Mouse (Mus musculus): ENCODE data around the gene Lcp1.

The Lcp1 gene

DNA sequence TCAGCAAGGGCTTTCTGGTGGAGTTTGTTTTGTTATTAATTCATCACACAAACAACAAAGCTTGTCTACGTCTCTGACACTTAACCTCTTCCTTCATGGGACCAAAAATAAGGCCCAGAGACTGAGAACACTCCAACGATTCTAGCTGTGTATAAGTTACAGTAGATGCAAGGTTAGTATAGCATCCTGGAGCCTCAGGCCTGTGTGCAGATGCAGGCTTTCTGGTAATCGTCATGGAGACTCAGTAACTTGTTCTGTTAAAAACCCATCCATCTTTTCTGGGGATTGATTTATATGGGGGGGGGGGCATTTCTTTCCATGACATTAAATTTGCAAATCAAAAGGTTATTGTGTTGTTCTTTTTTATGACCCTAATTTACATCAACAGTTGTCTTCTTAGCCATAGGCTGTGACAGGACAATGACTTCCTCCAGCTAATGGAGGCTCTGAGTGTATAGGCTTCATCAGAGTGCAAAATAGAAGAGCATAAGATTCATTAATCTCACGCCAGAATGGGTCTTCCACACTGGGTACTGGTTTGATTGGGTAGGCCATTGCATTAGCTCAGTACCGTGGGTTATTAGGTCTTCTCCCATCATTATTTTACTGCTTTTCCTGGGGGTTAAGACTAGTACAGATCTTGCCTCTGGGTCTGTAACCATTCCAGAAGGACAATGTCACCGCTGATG lies 74.6 kb downstream of the Lcp1 start:
- DNase-seq (ENCODE audit: low spot score in 2 of 2): no peak

DNA sequence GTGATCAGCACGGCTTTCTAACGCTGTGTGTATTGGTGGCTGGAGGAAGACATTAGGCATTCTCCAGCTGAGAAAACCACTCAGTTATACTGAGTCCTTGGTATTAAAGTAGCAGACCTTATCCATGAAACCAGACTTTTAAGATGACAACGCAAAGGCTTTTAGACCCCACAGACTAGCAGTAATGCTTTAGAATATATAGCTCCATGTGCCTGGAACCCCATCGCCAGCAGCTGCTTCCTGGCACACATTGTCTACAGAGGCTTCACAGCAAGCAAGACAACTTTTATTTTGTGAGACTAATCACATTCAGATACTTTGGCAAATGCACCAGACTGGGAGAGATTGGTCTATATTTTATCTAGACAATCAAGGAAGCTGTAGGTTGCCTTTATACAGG lies 75.4 kb downstream of the Lcp1 start:
- no peak for DNase-seq (ENCODE audit: low spot score in 2 of 2)

DNA sequence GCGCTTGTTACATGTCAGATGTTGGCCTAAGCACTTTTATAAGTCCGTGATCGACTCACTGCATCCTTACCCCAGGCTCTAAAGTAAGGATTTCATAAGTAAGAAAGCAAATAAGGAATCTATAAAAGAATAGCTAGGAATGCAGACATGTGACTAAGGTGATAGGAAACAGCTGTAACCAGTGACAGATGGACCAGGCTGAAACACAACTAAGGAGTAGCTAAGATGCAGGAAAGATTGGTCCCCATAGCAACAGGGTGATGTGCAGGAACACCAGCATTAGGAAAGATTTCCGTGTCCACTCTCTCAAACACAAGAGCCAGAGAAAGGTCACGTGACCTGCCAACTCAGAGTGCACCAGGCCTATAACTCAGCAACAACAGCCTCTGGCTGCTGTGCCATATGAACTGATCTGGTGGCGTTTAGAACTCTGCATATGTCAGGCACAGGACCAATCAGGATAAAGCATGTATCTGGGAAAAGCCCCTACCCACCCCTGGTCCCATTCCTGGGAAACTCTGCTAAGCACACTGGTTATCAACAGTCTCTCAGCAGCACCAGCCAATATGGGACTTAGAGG lies 77.8 kb downstream of the Lcp1 start:
- DNase-seq (ENCODE audit: low spot score in 2 of 2): no peak

DNA sequence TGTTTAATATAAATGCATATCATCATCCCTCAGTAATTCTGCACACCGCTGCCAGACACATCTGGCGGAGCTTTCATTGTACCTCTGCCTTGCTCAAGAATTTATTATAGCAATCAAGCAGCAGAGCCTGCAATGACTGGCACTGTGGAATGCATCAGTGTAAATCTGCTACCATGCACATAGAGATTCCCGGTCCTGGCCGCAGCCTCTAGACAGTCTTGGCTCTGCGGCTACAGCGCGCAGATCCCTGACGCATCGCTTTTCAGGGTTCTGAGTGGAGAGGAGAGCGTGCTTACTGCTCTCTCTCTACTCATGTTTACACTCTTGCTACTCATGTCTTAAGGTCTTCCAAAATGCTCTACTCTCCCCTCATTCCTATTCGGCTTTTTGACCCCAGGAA lies 82.9 kb downstream of the Lcp1 start:
- no peak for DNase-seq (ENCODE audit: low spot score in 2 of 2)

DNA sequence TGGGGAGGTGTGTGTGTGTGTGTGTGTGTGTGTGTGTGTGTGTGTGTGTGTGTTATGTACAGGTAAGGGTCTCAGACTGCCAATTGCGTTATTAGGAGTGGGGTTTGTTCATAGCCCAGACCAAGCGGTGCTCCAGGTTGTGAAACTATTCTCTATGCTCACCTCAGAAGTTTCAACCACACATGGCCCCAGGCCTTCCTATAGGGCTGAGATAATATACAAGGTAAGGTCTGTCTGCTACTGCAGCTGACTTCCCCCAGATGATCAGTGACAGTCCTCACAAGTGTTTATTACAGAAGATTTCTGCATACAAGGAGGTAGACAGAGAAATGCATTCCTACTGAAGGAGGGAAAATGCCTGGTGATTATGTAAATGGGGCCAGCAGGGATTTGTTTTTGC lies 87.9 kb downstream of the Lcp1 start:
- DNase-seq (ENCODE audit: low spot score in 2 of 2): no peak

DNA sequence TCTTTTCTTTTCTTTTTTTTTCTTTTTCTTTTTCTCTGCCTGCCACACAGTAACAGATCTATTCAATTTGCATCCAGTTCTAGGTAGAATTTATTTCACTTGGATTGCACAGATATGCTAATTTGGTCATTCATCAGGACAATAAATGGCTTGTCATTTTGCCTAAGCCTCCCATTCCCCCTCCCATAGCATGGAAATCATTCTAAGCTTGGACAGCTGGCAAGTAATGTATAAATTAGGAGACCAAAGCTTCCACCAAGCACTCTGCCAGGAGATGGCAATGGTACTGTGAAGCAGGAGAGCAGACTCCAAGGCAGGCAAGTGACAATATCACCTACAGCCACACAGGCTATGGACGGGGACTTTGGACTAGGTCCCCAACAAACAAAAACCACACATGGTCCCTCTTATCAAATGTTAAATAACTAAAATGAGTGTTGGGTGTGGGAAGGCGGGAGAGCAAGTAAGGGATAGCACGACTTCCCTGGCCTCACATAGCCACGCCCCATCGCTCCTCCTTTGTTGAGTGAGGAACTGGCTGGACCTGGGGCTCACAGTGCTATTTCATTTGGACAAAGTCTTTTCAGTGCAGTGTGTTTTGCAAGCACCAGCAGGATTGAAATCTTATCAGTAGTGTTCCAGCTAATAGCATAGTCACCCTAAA lies 88.5 kb downstream of the Lcp1 start:
- DNase-seq (ENCODE audit: low spot score in 2 of 2): no peak

DNA sequence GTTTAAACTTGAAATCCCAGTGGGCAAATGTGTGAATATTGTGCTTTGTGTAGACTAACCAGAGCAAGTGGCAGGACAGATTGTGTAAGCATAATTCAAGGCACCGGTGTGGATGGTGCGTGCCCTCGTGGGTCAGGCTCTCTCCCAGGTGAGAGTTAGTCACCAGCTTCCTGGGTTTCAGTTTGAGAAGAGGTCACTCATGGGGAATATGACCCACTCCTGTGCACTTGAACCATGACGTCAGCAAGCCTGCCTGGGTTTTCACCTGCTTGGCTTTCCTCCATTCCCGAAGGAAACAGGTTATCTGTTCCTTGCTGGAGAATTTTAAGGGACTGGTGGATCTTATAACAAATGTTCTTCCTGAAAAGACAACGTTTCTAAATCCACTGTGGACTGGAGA lies 91.5 kb downstream of the Lcp1 start:
- no peak for DNase-seq (ENCODE audit: low spot score in 2 of 2)

DNA sequence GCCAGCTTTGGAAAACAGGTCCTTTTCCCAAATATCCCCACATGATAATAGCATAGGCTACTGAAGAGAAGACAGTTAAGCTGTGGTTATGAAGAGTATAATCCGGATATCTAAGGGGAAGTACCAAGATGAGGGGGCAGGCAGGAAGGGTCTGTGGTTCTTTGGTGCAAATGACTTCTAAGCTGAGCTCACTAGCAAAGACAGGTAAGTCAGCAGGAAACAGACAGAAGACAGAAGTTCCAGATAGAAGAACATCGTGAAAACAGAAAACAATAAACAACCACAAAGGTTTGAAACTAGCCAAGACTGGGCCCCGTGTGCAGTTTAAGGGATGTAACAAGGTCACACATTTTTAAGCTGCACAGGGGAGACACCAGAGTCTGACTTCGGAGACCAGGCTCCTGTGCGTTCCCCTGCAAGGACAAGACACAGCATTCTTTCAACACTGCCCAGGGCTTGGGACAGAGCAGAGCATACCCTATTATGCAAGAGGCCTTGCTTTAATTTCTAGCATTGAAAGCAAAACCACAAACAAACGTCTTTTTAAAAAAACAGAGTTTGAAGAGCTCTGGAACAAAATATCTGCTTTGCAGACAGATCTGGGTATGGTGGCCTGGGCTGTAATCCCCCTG lies 96.7 kb downstream of the Lcp1 start:
- no peak for DNase-seq (ENCODE audit: low spot score in 2 of 2)

DNA sequence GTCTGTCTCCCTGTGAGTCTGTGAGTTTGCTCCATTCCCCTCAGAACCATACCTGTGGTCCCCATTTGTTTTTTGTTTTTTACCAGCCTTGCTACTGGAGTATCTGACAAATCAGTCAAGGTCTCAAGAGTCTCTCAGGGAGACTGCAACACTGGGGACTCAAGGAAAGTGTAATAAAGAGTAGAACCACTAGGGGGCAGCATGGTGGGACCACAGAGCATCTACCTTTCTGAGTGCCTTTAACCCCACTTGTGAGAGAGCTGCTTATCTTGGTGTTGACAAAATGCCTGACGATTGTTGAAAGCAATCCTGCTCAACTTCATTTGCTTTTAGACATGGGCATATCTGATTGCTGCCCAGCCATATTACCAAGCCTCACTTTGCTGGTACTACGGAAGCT lies 98.9 kb downstream of the Lcp1 start:
- peak in 1 of 2 experiments; percentile 29 for DNase-seq (ENCODE audit: low spot score in 2 of 2)

DNA sequence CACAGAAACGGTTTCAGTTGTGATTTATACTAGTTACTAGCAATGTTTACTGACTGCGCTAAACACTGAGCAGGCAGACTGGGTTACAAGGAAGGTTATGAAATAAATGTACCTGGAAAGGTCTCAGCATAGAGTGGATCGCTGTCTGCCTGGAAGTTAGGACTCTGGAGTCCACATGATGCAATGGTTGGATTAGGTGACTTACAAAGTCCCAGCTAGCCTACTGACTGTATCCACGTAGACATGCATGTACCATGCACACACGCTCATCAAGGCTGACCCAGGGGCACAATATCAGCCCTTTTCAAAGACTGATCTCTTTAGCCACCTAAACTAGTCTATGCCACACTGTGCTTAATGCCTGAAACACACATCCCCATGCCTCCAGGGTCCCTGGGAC lies 102.2 kb downstream of the Lcp1 start:
- DNase-seq (ENCODE audit: low spot score in 2 of 2): no peak

DNA sequence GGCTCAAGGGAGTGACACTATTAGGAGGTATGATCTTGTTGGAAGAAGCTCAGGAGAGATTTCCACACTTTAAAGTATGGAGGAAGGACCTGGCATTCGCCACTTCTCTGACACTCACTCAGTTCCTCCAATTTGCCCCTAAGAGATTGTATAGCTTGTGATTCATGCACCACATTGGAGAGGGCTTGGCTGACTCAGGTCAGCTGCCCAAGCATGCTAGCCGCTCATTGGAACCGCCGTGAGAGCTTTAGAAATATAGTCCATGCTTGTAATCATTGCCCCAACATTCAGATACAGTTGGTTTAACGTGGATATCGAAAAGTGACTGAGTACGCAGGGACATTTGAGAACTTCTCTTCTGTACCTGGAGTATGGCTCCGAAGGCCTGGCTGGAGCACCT lies 104.7 kb downstream of the Lcp1 start:
- no peak for DNase-seq (ENCODE audit: low spot score in 2 of 2)

DNA sequence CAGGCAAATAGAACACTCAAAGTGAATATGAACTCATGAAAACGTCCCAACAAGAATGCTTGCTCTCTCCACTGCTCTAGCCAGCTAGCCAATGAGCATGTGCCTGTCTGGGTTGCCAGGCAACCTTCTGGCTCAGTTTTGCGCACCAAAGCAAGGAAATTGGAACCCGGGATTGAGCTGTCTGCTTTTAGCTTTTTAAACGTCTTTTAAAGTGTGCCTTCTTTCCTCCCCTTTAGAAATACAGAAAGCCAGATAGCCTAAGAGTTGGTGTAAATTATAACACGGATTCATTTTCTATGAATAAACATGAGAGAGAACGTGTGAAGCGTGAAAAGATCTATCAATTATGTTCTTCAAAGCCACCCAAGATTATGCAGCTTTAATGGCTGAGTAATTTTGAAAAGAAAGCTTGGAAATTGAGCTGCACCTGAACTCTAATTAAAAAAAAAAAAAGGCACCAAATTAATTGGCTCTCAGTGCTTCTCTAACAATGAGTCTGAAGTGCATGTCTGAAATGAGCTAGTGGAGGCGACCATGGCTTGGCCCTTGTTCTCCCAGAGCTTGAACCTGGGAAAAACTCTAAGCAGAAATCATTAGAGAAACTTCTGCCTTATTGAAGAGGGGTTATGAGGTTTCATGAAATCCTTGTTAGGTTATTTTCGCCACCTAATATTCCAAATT lies 105.2 kb downstream of the Lcp1 start:
- DNase-seq (ENCODE audit: low spot score in 2 of 2): no peak

DNA sequence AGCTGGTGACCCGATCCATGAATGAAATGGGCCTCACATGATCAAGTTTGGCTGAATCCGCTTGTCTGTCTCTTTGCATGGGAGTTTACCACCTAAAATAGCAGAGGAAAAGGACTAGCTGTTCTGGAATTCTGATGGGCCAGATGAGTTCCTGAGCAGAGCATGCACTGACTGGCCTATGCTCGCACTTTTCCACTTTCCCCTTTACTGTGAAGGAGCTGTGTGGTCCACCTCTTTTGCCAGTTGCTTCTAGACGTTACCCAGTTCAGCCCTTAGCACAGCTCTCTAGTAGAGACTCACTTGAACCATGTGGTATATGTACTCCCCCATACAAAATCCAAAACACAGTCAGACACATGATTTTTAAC lies 105.7 kb downstream of the Lcp1 start:
- DNase-seq (ENCODE audit: low spot score in 2 of 2): no peak

DNA sequence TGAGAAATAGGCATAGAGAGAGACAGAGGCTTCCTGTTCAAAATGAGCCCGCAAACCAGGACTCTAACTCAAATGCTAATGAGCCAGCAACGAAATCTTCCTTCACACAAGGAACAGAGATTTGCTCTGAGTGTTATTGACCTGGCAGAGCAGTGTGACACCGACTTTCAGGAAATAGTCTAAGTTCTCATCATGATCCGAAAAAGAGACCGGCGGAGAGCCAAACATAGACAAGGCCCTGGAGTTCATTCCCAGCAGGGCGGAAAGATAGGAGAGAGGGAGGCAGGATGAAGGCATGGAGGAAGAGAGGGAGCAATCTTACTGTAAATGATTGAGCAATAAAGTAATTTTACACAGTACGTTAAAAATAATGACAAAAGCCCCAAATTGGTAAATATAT lies 106.2 kb downstream of the Lcp1 start:
- DNase-seq (ENCODE audit: low spot score in 2 of 2): no peak

DNA sequence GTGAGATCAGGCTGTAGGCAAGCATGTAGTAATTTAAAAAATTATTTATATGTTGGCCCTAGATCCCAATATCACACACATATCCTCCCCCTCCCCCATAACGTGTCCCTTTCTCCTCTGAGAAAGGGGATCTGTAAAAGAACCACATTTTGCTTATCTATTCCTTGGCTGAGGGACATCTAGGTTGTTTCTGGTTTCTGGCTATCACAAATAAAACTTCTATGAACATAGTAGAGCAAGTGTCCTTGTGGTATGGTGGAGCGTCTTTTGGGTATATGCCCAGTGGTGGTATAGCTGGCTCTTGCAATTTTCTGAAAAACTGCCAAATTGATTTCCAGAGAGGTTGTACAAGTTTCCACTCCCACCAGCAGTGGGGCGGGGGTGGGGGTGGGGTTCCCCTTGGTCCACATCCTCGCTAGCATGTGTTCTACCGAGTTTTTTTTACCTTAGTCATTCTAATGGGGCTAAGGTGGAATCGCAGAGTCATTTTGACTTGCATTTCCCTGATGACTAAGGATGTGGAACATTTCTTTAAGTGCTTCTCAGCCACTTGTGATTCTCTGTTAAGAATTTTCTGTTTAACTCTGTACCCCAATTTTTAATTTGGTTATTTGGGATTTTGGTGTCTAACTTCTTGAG lies 107.3 kb downstream of the Lcp1 start:
- no peak for DNase-seq (ENCODE audit: low spot score in 2 of 2)

DNA sequence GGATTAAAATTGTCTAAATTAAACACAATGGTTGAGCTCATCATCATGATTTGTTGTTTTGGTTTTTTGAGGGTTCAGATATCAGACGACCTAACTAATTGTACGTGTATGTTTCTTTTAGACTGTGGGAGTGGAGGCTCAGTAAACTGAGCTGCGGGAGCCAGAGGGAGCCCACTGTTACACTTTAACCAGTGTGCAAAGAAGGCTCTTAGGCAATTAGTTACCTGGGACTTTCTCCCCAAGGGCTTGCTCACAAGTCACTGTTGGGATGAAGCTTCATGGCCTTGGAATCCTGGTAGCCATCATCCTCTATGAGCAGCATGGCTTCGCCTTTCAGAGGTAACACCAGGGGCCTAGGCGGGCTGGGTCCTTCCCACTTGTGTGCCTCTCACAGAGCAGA lies 111.2 kb downstream of the Lcp1 start, which contains the start of gene Cpb2:
TSS of gene Cpb2 (plus strand) at position 201 of the 400 bp plus-strand sequence.
- DNase-seq (ENCODE audit: low spot score in 2 of 2): no peak

DNA sequence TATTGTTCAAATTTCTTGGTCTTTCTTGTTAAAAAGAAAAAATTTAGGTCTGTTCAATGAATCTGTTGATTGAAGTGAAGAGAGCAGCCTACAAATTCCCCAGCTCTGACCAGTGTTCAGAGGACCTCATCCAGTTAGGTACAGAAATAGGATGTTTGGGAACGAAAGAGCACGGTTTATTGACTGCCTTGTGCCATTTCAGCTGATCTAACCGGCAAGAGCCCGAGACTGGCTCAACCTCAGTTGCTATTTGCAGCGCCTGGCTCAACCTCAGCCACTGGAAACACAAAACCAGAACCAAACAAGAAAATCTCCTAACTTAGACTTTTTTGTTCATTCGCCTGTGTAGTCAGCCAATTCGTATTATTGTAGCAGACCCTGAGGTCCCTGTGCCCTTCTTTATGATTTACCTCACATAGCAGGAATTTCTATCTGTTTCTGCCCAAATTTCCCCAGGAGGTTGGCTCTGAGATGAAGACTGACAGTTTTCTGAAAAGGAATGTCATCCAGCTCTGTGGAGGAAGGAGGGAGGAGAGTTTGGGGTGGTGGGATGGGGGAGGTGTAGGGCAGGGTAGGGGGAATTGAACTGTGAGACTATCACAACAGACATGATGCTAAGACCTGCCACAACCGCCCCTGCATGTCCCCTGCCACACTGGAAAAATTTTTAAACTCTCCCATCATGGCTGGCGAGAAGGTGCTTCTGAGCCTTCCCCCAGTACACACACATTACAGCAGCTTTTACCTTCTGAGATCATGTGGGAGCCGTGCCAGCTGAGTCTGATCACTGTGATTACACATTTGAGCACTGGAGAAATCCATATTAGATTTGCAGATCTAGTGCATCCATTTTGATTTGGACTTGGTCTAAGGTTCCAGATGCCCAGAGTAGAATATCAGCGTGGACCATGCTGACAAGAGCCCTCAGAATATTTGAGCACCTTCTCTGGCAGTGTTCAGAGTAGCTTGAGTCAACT lies 115.4 kb downstream of the Lcp1 start:
- no peak for DNase-seq (ENCODE audit: low spot score in 2 of 2)

DNA sequence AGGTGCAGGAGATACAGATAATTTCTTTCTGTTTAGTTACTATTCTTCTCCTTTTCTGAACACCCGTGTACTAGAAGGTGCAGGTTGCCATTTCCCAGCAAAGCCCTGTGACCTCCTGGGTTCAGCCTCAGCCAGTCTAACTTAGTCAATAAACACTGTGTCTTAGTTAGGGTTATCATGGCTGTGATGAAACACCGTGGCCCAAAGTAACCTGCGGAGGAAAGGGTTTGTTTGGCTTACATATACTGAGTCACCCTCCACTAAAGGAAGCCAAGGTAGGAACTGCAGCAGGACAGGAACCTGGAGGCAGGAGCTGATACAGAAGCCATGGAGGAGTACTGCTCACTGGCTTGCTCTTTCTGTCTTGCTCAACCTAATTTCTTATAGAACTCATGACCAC lies 119.5 kb downstream of the Lcp1 start:
- no peak for DNase-seq (ENCODE audit: low spot score in 2 of 2)

DNA sequence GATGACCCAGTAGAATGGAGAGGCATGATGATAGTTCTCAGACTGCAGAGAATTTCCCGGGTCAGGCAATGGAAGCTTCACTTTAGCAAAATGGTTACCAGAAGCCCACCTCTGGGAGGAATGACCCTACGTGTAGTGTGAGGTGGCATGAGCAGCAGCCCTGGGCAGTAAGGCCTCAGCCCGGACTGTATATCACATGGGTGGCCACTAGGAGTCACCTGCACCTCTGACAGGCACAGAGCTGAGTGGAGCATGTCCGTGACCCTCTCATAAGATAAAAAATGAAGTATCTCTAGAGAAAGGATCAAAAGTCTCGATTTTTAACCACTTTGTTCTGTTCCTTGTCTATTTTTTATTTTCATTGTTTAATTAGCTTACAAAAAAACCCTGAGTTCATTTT lies 125.6 kb downstream of the Lcp1 start:
- peak in 1 of 2 experiments; percentile 34 for DNase-seq (ENCODE audit: low spot score in 2 of 2)

DNA sequence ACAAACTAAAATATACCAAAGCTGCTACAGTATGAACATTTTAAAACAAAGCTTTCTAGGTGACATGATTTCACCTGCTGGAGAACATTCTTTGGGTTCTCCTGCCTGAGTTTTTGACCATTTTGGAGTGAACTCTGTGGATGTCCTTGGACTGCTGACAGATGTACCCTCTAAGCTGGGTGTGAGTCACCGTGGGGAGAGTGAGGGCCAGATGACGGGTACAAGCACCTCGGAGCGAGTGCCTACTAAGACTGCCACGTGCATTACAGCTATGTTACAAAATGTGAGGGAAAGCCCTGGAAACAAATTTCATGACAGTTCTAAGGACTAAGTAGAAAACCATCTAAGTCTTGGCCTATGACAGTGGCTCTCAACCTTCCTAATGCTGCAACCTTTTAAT lies 138.6 kb downstream of the Lcp1 start:
- no peak for DNase-seq (ENCODE audit: low spot score in 2 of 2)

DNA sequence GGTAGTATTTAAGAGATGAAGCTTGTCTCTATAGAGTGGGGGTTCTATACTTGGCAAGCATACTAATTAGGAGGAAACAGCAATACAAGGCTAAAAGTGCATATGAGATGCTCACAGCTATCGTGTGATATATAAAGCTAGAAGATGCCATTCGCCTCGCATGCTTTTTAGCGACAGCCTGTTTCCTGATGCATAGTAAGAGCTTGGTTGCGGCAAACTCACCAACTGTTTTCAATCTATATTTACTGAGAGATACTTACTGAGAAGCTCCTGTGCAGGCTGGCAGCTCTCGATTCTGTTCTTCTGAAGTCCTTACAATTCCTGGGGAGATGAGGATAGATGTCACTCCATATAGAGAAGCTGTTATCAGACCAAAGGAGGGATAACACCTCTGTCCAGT lies 148.8 kb downstream of the Lcp1 start:
- DNase-seq (ENCODE audit: low spot score in 2 of 2): no peak

Measured in spleen, postnatal 10 days (tissue).